Mouse (Mus musculus): ENCODE data around the gene Slc38a8. TPM values are rescaled to one million over a fixed set of nuclear protein-coding genes. Genes with fewer than 3 reads are reported as not detected.
A peak's percentile ranks its signal among the peaks of the same experiment; 100 is the strongest.

Slc38a8 gene
- polyA plus RNA-seq, 1 experiment from 2014 or later, result 0.29 TPM

GRCm38 (mm10) chr8:119436933-119437332, 64.6 kb downstream of the Slc38a8 start:
- Histone ChIP-seq H3K36me3 (no peaks in the 10 kb centered on the region), H3K9me3 (no peaks in the 10 kb centered on the region), H3K4me2 (replicated peaks) (peak overlapping the region; percentile 4; the same call in 1 of the 2 replicates), H3K4me1 (peaks cover 22% of the 10 kb centered on the region), H3K27ac (no peak overlapping the region), H3K9ac (no peak overlapping the region), H3K4me3 (no peak overlapping the region), H3K27me3 (peaks cover 7% of the 10 kb centered on the region; the same call in 1 of the 2 replicates)
- 18% methylated on average over 9 of the region's 9 CpGs for WGBS
- ATAC-seq (ENCODE audit: low FRiP score, low read depth), result no peak

DNA sequence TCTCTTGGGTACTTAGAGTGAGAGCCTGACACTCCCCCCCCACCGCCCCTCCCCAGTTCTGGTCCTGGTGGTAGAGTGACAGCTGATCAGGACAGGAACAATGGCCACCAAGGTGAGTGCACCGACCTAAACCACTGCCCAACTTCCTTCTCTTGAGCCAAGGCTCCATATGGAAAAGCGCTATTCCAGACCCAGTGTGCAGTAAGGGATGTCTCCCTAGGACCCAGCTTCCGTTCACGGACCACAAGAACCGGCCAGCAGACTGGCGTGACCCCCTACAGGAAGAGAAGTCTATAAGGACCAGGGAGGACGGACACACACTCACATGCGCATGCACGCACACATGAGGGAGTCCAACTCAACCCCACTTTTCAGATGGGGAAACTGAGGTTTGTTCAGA, 65.2 kb downstream of the Slc38a8 start:
- no peak for ATAC-seq (ENCODE audit: low FRiP score, low read depth)
- no peaks in the 10 kb centered on the region for H3K36me3 ChIP-seq
- WGBS, result 85% methylated on average over 10 of the region's 10 CpGs
- peaks cover 1% of the 10 kb centered on the region; the same call in 1 of the 2 replicates for H3K27me3 ChIP-seq
- H3K9me3 ChIP-seq, result no peaks in the 10 kb centered on the region
- H3K9ac ChIP-seq, result no peak overlapping the region
- peaks cover 22% of the 10 kb centered on the region for H3K4me1 ChIP-seq
- no peak overlapping the region for H3K4me2 ChIP-seq (replicated peaks)
- no peak overlapping the region for H3K27ac ChIP-seq
- no peak overlapping the region for H3K4me3 ChIP-seq

GRCm38 (mm10) chr8:119435527-119435926, 66.0 kb downstream of the Slc38a8 start:
- Histone ChIP-seq H3K27me3 (no peaks in the 10 kb centered on the region), H3K4me1 (peaks cover 16% of the 10 kb centered on the region), H3K27ac (no peak overlapping the region), H3K9ac (no peak overlapping the region), H3K4me2 (replicated peaks) (no peak overlapping the region), H3K36me3 (no peaks in the 10 kb centered on the region), H3K4me3 (no peak overlapping the region), H3K9me3 (no peaks in the 10 kb centered on the region)
- 84% methylated on average over 7 of the region's 7 CpGs for WGBS
- ATAC-seq (ENCODE audit: low FRiP score, low read depth), result no peak

GRCm38 (mm10) chr8:119434569-119434968, 66.9 kb downstream of the Slc38a8 start:
- 67% methylated on average over 6 of the region's 6 CpGs for WGBS
- Histone ChIP-seq H3K4me1 (peaks cover 8% of the 10 kb centered on the region), H3K36me3 (no peaks in the 10 kb centered on the region), H3K27me3 (no peaks in the 10 kb centered on the region), H3K9me3 (no peaks in the 10 kb centered on the region), H3K27ac (no peak overlapping the region), H3K4me2 (replicated peaks) (no peak overlapping the region), H3K4me3 (no peak overlapping the region), H3K9ac (peak overlapping the region; percentile 1; the same call in 1 of the 2 replicates)
- ATAC-seq (ENCODE audit: low FRiP score, low read depth), result no peak

GRCm38 (mm10) chr8:119433582-119434174, 67.8 kb downstream of the Slc38a8 start, which contains the start of gene Osgin1:
TSS of gene Osgin1 (plus strand) at chr8:119434124.
- no peaks in the 10 kb centered on the region for H3K36me3 ChIP-seq
- H3K4me1 ChIP-seq, result peaks cover 8% of the 10 kb centered on the region
- H3K4me3 ChIP-seq, result no peak within 1 kb of the TSS
- H3K4me2 ChIP-seq (replicated peaks), result no peak within 1 kb of the TSS
- no peaks in the 10 kb centered on the region for H3K27me3 ChIP-seq
- H3K9ac ChIP-seq, result peak within 1 kb of the TSS; percentile 1; the same call in 1 of the 2 replicates
- no peaks in the 10 kb centered on the region for H3K9me3 ChIP-seq
- no peak within 1 kb of the TSS for H3K27ac ChIP-seq
- ATAC-seq (ENCODE audit: low FRiP score, low read depth), result no peak
- 90% methylated on average over 13 of the region's 13 CpGs for WGBS

DNA sequence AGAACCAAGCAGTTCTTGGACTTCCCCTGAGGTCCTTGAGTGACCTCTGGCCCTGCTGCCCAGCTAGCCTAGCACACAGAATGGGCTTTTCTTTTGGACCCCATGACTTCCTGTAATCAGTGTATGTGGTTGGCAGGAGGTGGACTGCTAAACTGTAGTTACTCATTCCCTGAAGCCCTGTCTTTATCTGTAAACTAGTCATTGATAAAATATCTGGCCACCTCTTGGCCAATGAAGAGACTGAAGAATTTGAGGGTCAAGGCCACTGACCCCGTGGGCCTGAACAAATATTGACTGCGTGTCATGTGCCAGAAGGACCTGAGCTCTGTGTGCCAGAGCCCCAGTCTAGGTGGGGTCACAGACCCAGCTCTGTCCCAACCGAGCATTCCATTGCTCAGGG, 69.1 kb downstream of the Slc38a8 start:
- no peak for ATAC-seq (ENCODE audit: low FRiP score, low read depth)

GRCm38 (mm10) chr8:119430690-119431089, 70.8 kb downstream of the Slc38a8 start:
- Histone ChIP-seq H3K9ac (no peak overlapping the region), H3K4me2 (replicated peaks) (no peak overlapping the region), H3K27me3 (no peaks in the 10 kb centered on the region), H3K4me1 (peaks cover 5% of the 10 kb centered on the region; the same call in 1 of the 2 replicates), H3K4me3 (no peak overlapping the region), H3K9me3 (no peaks in the 10 kb centered on the region), H3K36me3 (no peaks in the 10 kb centered on the region), H3K27ac (no peak overlapping the region)
- WGBS, result 87% methylated on average over 7 of the region's 7 CpGs
- no peak for ATAC-seq (ENCODE audit: low FRiP score, low read depth)

More for the DNA sequence above, 69.1 kb downstream of the Slc38a8 start:
- 68% methylated on average over 3 of the region's 3 CpGs for WGBS
- Histone ChIP-seq H3K4me1 (peaks cover 14% of the 10 kb centered on the region), H3K9me3 (no peaks in the 10 kb centered on the region), H3K4me3 (no peak overlapping the region), H3K9ac (no peak overlapping the region), H3K27ac (no peak overlapping the region), H3K36me3 (no peaks in the 10 kb centered on the region), H3K27me3 (no peaks in the 10 kb centered on the region), H3K4me2 (replicated peaks) (no peak overlapping the region)

DNA sequence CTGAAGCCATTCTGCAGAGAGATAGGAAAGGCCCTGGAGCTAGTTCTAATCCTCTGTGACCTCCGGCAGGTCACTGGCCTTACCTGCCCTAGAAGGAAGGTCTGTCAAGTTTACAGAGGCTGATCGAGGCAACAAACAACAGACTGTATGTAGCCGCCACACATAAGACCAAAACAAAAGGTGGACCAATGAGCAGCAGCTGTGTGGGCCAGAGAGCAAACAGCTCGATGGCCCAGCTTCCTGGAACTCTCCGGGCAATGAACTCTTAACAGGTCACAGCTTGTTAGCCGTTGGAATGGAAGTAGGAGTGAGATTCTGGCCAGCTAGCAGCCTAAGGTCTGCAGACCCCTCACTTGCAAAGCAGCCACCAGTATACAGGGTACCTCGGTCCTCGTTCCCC, 71.2 kb downstream of the Slc38a8 start:
- no peak overlapping the region for H3K27ac ChIP-seq
- H3K9ac ChIP-seq, result no peak overlapping the region
- no peak overlapping the region for H3K4me3 ChIP-seq
- H3K4me2 ChIP-seq (replicated peaks), result no peak overlapping the region
- 69% methylated on average over 8 of the region's 8 CpGs for WGBS
- H3K4me1 ChIP-seq, result peaks cover 5% of the 10 kb centered on the region; the same call in 1 of the 2 replicates
- no peak for ATAC-seq (ENCODE audit: low FRiP score, low read depth)
- H3K36me3 ChIP-seq, result no peaks in the 10 kb centered on the region
- no peaks in the 10 kb centered on the region for H3K9me3 ChIP-seq
- no peaks in the 10 kb centered on the region for H3K27me3 ChIP-seq

Other genes starting within 250 kb of the Slc38a8 start
- gene Hsbp1, start 157.2 kb downstream of the Slc38a8 start, polyA plus RNA-seq (2015; fragmentation: Nextera tagmentation; extraction: Ambion mirVana), result 344 and 356 TPM in 2 replicates
- gene Mlycd, start 106.8 kb downstream of the Slc38a8 start, polyA plus RNA-seq (2015; fragmentation: Nextera tagmentation; extraction: Ambion mirVana), result 9.6 and 11.4 TPM in 2 replicates
- gene Osgin1, start 67.6 kb downstream of the Slc38a8 start, polyA plus RNA-seq (2015; fragmentation: Nextera tagmentation; extraction: Ambion mirVana), result 0.73 and 0.76 TPM in 2 replicates
- gene Necab2, start 55.0 kb downstream of the Slc38a8 start, polyA plus RNA-seq (2015; fragmentation: Nextera tagmentation; extraction: Ambion mirVana), result 3.1 and 3.5 TPM in 2 replicates
- gene Mbtps1, start 57.0 kb upstream of the Slc38a8 start, polyA plus RNA-seq (2015; fragmentation: Nextera tagmentation; extraction: Ambion mirVana), result 139 and 142 TPM in 2 replicates
- 31.0 and 32.3 TPM in 2 replicates for gene Hsdl1, start 73.5 kb upstream of the Slc38a8 start, polyA plus RNA-seq (2015; fragmentation: Nextera tagmentation; extraction: Ambion mirVana)
- gene Dnaaf1, start 73.5 kb upstream of the Slc38a8 start, polyA plus RNA-seq (2015; fragmentation: Nextera tagmentation; extraction: Ambion mirVana), result 0.11 TPM in 1 of 2 replicates, not detected in the other
- 12.4 and 13.8 TPM in 2 replicates for gene Taf1c, start 103.5 kb upstream of the Slc38a8 start, polyA plus RNA-seq (2015; fragmentation: Nextera tagmentation; extraction: Ambion mirVana)
- 0.19 and 0.38 TPM in 2 replicates for gene Adad2, start 111.0 kb upstream of the Slc38a8 start, polyA plus RNA-seq (2015; fragmentation: Nextera tagmentation; extraction: Ambion mirVana)
- 0.06 TPM in 1 of 2 replicates, not detected in the other for gene Kcng4, start 134.0 kb upstream of the Slc38a8 start, polyA plus RNA-seq (2015; fragmentation: Nextera tagmentation; extraction: Ambion mirVana)
- gene Wfdc1, start 164.7 kb upstream of the Slc38a8 start, polyA plus RNA-seq (2015; fragmentation: Nextera tagmentation; extraction: Ambion mirVana), result 0.20 and 0.24 TPM in 2 replicates
- 2.0 and 2.6 TPM in 2 replicates for gene Atp2c2, start 198.3 kb upstream of the Slc38a8 start, polyA plus RNA-seq (2015; fragmentation: Nextera tagmentation; extraction: Ambion mirVana)

Data from limb, embryonic 13.5 days (tissue).